Mouse (Mus musculus) thymus, postnatal 4 days (tissue): ENCODE data around the gene Cyp4f39.

Experiments used
- DNase-seq: peaks from one replicate; pipeline ENCODE4 v3.0.0; 2021

The Cyp4f39 gene

DNA sequence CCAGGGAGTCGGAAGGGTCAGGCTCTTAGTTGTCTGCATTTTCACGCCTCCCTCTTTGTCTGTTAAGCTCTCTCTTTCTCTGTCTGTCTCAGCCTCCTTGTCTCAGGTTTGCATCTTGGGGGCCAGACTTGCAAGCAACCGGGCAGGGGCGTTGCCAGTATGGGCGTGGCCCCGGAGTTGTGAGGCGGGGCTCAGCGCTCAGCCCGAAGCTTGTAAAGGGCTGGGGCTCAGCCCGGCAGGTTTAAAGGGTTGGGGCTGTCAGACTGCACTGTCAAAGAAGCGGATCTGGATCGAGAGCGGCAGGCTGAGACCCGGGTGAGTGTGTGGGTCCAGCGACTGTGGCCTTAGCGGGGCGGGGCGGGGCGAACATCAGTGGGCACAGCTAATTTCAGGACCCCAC, at the start of gene Cyp4f39:
Cyp4f39 (plus strand) TSS at position 242 of the 400 bp plus-strand sequence.
- DNase-seq, result peak; percentile 77

DNA sequence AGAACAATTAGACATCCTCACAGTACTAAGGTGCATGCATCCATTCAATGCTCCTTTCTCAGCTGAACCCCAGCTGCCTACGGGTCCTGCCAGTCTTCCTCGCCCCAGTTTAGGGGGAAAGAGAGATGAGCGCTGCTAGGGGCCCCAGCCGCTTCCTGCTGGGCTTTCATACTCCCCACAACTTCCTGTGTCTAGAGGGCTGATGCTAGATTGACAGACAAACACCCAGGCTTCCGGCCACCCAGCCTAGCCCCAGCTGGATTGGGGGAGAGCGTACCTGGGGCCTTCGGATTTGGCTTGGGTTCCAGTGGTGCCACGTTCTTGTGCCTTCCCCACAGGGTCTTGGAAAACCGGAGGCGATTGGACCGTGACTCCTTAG, 49.8 kb upstream of the Cyp4f39 start:
- DNase-seq, result peak; percentile 82

DNA sequence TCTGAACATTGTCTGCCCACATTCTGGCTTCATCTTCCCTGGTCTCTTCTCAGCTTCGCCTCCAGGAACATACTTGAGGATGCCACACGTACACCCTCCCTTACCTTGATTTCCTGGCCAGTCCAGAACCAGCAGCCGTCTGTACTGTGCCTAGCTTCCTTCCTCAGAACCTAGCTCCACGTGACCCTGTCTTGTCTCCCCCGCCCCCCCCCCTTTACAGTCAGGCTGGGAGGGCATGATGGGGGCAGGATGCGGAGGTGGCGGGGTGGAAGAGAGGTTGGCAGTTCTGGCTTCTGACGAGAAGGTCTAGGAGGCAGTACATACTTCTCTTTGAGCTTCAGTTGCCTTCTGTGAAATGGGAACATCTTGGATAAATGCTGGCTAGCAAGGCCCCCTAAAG, 49.1 kb upstream of the Cyp4f39 start, which contains the start of gene Rasal3:
Rasal3 (minus strand) TSS at position 167 of the 400 bp plus-strand sequence.
- peak; percentile 79 for DNase-seq

DNA sequence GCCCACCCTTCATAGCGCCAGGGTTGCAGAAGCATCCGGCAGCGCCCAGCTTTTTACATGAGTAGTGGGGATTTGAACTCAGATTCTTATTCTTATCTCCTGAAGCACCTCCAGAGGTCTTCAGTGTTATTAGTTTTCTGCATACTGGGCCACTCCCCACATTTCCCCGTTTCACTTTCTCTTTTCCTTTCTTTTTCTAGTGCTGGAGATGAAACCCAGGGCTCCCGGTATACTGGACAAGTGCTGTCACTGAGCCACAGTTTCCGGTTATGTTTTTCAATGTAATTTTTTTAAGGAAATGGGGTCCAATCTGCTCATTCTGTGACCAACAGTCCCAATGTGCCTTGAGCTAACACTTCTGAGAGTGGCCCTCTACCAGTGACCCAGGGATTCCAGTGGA, 40.6 kb upstream of the Cyp4f39 start:
- DNase-seq, result no peak

DNA sequence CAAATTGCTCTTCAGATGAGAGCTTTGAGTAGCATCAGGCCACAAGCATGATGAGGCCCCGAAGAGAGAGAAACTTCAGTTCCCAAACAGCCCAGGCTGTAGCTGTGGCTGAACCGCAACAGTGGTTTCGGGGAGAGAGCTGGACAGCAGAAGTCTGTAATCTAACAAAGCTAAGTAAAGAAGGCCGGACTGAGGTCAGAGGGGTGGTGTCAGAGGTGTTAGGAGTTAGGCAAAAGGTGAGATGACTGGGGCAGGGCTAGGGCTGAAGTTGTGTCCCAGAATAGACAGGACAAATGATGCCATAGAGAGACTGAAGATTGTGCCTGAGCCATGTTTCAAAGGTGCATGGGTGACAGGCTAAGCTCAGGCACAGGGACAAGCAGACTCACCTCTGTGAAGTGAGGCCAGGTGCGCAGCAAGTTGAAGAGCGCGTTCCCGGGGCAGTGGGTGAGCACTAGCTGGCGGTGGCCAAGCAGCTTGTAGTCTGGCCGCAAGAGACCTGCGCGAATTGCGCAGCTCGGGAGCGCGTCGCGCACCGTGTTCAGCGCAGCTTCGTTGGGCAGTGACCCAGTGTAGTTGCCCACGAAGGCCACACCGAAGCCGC, 37.0 kb upstream of the Cyp4f39 start:
- no peak for DNase-seq

DNA sequence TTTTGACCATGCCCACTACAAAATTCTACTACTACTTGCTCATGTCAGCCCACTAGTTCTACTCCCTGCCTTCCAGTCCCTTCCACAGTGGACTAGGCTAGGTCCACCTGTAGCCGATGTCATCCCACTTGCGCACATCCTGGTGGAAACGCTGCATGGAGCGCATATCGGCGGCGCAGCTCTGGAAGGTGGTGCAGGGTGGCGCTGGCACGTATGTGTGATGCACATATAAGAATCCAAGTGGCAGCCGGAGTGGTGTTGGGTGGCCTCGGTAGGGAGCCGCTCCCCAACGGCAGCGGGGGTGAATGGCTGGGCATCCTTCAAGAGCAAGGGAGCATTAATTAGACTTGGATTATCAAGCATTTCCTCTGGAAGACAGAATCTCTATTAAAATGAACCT, 35.8 kb upstream of the Cyp4f39 start:
- DNase-seq, result no peak

DNA sequence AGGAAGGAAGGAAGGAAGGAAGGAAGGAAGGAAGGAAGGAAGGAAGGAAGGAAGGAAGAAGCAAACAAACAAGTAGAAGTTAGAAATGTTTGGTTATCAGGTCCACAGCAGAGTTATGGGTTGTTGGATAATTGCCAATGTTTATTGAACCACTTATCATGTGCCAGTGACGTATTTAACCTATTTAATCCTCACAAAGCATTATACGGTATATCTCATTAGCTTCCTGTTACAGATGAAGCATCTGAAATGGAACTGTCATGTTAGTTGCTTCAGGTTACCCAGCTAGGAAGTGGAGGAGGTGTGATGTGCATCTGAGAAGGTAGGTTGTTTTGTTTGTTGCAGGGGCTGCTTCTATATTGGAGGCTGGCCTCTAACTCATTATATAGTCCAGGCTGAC, 32.5 kb upstream of the Cyp4f39 start:
- no peak for DNase-seq

DNA sequence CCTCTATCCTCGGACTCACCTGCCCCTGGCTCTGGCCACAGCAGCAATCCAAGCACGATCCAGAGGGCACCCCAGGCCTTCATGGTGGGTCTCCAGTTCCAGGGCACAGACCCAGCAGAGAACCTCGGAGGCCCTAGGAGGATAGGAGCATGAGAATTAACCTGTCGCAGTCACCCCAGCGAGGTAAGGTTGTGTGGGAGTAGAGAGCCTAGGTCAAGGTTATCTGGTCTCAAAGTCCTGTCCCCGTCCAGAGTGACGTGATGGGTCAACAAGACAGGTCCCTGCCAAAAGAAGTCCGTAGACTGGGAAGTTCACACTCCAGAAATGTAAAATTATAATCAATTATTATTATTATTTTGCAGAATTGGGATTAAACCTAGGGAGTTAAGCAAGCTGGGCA, 31.7 kb upstream of the Cyp4f39 start:
- no peak for DNase-seq

DNA sequence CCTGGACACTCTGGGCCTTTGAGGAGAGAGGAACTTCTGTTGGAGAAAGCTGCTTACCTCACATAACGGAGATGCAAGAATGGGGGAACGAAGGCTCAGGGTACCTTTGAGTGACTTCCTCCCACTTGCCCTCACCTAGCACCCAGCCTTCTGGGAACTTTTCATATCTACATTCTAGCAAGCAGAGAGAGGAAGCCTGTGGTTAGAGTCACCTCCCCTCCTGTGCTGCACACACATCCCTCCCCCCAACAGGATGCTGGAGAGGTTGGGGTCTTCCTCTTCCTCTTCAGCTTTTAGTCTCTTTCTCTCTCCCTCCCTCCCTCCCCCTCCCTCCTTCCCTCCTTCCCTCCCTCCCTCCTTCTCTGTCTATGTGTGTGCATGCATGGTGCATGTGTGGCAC, 28.5 kb upstream of the Cyp4f39 start, which contains the start of gene Pglyrp2:
Pglyrp2 (minus strand) TSS at position 134 of the 400 bp plus-strand sequence.
- DNase-seq, result peak; percentile 72

DNA sequence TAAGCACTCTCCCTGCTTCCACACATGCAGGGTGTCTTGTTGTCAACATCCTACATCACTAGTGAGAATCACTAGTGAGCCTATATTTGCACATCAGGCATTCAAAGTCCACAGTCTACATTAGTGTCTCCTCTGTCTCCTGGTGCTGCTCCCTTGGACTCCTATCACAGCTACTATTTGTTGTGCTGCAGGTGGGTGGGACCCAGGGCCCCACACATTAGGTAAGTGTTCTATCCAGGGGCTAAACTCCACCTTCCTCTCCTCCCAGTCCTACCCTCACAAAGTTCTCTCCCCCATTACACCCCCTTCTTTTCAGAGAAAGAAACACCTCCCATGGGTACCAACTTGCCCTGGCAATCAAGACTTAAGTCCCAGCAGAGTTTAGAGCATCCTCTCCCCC, 25.9 kb upstream of the Cyp4f39 start:
- DNase-seq, result no peak

DNA sequence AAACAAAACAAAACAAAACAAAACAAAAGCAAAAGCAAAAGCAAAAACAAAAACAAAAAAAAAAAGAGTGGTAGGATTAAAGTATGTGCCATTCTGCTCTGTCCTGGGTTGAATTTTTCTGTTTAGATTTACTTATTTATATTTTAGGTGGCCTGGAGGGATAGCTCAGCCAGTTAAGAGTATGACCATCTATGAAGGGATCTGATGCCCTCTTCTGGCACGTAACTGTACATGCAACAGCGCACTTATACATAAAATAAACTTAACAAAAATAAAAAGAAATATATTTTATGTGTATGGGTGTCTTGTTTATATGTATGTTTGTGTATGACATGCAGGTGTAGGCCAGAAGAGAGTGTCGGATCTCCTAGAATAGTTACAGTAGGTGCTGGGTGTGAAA, 20.6 kb upstream of the Cyp4f39 start:
- no peak for DNase-seq

DNA sequence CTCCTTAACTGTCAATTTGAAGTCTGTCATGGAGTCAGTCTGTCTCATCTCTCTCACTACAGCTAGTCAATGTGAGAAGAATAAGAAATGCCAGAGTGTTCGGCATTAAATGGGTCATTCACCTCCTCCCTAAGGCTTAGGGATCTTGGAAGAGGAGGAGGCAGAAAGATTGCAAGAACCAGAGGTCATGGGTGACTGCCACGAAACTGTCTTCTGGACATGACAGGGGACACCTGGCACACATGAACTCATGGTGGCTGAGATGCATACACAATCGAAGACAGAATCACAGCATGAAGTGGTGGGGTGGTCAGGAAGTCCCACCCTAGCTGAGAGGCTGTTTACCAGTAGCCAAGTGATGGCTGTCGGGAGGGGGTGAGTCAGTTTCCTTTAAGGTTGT, 18.2 kb upstream of the Cyp4f39 start:
- DNase-seq, result no peak

DNA sequence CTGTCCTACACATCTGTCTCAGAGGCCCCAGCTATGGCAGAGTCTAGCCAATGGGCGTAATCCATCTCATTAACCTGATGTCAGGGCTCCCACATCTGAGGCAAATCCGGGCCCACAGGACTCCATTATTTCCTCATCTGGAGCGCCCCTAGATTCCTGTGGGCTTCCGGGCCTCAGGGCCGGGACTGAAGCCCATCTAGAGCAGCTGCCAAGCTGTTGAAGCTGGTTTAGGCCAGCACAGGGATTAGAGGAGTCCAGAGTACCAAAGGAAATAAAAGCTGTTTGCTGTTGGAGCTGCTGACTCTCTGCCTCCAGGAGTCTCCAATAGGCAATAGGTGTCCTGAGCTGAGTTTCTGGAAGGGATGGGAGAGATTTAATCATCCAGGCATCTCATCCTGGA, 17.4 kb upstream of the Cyp4f39 start:
- no peak for DNase-seq

DNA sequence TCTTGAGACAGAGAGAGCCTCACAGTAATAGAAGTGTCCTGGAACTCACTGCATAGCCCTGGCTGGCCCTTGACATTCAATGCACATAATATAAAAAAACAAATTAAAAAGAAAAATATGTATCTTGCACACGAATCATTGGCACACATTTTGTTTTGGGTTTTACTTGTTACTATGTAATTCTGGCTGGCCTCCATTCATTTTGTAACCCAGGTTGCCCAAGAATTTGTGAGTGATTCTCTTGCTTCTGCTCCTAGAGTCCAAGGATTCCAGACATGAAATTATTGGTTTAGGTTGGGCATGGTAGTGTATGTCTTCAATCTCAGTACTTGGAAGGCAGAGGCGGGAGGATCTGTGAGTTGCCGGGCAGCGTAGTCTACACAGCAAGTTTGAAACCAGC, 15.4 kb upstream of the Cyp4f39 start:
- DNase-seq, result no peak

DNA sequence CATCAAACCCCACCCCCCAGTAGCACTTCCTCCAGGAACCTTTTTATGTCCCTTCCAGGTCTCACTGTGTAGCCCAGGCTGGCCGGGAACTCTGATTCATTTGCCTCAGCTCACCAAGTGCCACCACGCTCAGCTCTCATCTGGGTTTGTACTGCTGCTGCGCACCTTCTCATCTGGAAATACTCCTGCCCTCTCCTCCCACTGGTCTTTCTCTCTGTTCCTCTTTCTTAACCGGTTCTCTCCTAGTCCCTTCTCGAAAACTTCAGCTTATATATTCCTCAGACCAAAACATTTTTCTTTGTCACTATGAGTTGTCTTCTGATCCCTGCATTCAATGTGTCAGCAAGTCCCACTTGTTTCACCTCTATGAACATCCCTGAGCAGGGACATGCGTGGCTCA, 9.3 kb upstream of the Cyp4f39 start:
- DNase-seq, result no peak

DNA sequence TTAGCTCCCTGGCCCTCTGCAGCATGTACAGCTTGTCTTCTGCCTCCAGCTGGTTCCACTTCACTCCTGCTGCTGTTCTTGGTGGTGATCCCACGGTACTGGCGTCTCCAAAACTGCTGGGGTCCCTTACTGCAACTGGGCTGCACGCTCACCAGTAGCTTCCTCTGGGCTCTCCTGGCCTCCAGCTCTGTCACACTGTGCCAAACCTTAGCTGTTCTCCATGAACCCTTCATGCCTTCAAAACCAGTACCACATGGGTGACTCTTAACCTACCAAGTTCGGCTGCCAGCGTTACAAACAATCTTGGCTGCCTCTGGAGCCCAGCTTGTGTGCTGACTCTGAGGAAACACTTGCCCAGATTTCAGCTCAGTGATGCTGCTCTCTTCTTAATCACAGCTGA, 7.5 kb upstream of the Cyp4f39 start:
- DNase-seq, result no peak

DNA sequence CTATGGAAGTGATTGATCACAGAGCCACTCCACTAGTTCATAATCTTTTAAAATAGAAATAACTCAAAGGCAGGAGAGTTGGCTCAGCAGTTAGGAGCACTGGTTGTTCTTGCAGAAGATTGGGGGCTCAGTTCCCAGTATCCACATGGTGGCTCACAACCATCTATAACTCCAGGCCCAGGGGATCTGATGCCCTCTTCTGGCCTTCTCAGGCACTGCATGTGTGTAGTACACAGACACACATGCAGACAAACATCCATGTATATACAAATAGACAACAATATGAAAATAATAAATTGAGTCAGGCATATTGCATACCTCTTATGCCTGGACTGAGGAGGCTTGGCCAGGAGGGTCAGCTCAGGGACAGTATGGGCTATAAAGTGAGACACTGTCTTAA, 5.3 kb upstream of the Cyp4f39 start:
- DNase-seq, result peak; percentile 18

DNA sequence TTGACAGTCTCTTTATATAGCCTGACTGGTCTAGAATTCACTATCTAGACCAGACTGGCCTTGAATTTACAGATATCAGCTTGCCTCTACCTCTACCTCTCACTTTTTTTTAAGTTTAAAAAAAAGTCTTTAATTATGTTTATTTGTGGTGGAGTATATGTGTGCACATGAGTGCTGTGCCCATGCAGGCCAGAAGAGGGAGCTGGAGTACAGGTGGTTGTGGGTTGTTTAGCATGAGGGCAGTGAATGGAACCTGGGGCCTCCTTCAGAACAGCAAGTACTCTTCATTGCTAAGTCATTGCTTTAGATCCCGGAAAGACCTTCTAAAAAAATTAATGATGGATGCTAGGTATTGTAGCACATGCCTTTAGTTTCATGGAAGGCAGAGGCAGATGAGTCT, 3.5 kb upstream of the Cyp4f39 start:
- DNase-seq, result no peak

DNA sequence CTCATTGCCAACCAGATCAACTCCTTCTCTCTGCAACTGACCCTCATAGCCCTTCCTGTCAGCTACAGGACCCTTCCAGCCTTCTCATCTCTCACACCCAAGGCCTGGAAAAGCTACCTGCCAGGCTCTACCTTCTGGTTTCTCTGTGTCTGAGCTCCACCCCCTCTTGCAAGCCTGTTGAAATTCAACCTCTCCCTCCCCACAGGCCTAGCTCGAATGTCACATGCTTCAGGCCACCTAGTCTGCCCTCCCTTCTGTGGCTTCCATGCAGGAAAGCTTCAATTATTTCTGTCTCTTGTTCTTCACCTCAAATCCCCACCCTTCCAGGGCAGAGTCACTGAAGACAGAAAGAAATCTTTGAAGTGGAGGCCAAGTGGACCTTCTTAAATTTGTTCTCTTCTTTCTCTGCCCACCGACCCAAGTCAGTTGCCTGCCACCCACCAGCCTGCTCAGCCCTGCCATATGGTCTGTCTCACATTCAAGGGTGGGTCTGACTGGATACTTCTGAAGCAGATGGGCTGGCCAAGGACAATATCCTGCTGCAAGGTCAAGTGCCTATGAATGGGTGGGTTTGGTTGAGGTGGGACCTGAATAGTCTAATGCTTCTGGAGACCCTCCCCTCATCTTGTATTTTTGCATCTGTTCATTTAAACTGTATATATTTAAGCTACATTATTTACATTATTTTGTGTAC, 1.5 kb upstream of the Cyp4f39 start:
- DNase-seq, result no peak

DNA sequence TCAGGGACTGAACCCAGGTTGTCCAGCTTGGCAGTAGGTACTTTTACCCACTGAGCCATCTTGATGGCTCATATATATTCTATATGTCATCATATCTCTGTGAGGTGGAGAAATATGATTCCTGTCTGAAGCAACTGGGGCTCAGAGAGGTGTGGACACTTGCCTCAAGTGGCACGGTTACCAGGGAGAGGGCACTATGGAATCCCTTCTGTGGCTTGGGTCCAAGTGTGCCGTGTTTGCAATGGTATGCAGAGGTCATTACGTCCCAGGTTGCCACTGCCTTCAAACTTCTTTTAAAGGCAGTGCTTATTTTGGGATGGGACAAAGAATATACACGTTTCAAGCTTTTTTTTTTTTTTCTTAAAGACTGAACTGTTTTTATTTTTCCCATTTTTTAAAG, 1.7 kb downstream of the Cyp4f39 start:
- no peak for DNase-seq

DNA sequence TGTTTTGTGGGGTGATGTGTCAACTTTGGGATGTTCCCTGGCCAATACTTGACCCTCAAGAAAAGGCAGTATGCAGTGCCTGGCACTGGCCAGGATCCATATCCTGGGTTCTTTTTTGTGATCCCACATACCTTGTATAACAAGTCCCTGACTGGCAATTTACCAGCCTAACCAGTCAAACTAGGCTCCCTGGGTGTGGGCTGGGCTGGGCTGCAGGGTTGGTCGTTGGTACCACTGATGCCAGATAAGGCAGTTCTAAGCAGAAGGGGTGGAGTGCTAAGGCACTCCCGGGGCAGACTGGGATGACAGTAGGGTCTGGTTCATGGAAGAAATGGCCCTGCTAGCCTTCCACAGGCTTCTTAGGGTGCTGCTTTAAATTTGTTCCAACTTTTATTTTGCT, 2.5 kb downstream of the Cyp4f39 start:
- DNase-seq, result no peak

DNA sequence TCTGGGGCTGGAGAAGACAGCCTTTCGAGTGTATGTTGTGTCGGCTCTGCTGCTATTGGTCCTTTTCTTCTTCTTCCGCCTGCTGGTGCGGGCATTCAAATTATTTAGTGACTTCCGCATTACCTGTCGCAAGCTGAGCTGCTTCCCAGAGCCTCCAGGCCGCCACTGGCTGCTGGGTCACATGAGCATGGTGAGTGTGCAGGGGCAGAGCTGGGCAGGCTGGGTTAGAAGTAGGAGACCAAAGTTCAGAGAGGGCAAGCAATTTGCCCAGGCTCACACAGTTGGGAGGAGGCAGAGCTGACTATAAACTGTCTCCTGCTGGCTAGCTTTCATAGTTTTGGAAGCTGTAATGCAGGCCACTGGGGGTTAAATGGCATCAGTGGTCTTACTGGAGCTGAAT, 16.0 kb downstream of the Cyp4f39 start:
- DNase-seq, result no peak

DNA sequence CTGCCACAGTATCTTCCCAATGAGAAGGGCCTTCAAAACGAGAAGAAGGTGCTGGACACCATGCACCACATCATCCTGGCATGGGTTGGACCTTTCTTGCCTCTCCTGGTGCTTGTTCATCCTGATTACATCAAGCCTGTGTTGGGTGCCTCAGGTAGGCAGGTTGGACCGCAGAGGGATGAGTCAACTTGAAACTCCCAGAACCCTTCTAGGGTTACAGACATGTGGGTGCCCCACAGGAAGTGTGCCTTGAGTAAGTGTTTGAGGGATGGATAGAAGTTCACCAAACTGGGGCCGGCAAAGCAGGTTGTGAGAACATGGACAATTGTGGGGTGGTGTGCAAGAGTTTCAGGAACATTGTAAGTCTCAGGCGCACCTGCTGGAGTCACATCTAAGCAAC, 18.3 kb downstream of the Cyp4f39 start:
- DNase-seq, result no peak

DNA sequence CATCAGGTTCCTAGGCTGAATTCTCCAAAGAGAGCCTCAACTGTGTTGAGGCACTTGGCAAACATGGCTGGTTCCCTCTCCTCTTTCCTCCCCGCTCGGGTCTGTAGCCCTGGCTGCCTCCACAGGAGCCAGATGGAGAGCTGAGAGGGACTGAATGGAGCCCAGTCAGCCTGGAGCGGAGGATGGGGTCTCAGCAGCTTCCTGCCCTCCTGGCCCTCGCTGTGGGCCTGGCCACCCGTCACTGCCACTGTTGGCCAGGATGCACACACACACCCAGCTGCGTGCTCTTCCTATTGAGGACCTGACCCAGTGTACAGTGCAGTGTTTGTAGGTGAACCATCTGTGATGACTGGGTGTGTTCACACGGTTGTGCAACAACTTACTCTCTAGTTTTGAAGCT, 19.7 kb downstream of the Cyp4f39 start:
- DNase-seq, result no peak

DNA sequence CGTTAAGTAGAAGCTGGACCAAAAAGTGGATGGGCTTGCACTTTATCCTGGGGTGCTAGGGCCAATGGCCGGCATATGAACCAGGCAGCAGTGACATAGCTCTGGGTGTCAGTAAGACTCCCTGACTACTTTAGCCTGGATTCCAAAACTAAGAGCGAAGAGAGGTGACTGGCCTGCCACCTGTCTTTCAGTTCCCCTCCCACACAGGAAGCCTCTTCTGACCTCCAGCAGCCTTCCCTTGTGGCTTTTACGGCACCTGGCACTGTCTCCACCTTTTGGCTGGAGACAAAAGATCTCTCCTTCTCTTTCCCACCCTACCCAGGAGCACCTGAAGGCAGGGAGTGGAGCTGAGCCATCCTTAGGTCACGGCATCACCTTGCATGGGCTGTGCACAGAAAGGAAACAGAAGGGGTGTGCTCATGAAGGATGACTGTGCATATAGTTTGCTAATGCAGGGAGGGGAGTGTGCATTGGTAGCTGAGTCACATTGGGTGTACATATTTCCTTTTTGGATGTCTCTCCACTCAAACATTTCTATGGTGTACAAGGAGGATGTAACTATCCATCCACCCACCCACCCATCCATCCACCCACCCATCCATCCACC, 22.5 kb downstream of the Cyp4f39 start:
- no peak for DNase-seq
